Mouse (Mus musculus) heart, adult 2 months (tissue): ENCODE measurements around the gene Ccdc60. TPM values are rescaled to one million over a fixed set of nuclear protein-coding genes. Genes with fewer than 3 reads are reported as not detected.

Experiments used
- DNase-seq, 2 experiments: peaks; one replicate each; pipeline ENCODE4 v3.0.0; 2021
- H3K27ac ChIP-seq: fragments of 200-600 bp; 2 replicates; pipeline ENCODE4 v1.8.1; 2022
- H3K27me3 ChIP-seq: fragments of 200-500 bp; 2 replicates; pipeline ENCODE4 v1.6.1; 2012; ENCODE audit warnings: mild to moderate bottlenecking, low read length, inconsistent platforms, mixed read lengths; ENCODE audit not compliant: control insufficient read depth, insufficient read depth
- H3K36me3 ChIP-seq: fragments of 200-500 bp; 2 replicates; pipeline ENCODE4 v1.6.1; 2012; ENCODE audit warnings: low read length, inconsistent platforms; ENCODE audit not compliant: control insufficient read depth, insufficient read depth
- H3K4me1 ChIP-seq: fragments of 200-500 bp; 2 replicates; pipeline ENCODE4 v1.6.1; 2011; ENCODE audit warnings: low read length; ENCODE audit not compliant: control insufficient read depth, insufficient read depth
- H3K4me3 ChIP-seq: fragments of 200-600 bp; 2 replicates; pipeline ENCODE4 v1.8.1; 2022
- H3K79me2 ChIP-seq: fragments of 200-500 bp; replicated peaks from 2 replicates; pipeline ENCODE4 v1.6.1; 2012; ENCODE audit warnings: mild to moderate bottlenecking, inconsistent platforms, low read length, moderate library complexity, mixed read lengths; ENCODE audit not compliant: control insufficient read depth, insufficient read depth
- H3K9ac ChIP-seq: fragments of 200-500 bp; 2 replicates; pipeline ENCODE4 v1.6.1; 2012; ENCODE audit warnings: low read depth, mild to moderate bottlenecking, control low read depth, inconsistent platforms, low read length, mixed read lengths
- CTCF ChIP-seq: fragments of 200-600 bp; IDR thresholded peaks from 2 replicates; pipeline ENCODE4 v1.8.1; 2022; ENCODE audit warnings: antibody characterized with exemption, mild to moderate bottlenecking, moderate library complexity
- EP300 ChIP-seq: fragments of 200-500 bp; IDR thresholded peaks from 2 replicates; pipeline ENCODE4 v1.6.1; 2011; ENCODE audit warnings: low read depth, low read length, control low read depth; ENCODE audit not compliant: insufficient read depth
- POLR2A ChIP-seq: fragments of 200-500 bp; IDR thresholded peaks from 2 replicates; pipeline ENCODE4 v1.6.1; 2011; ENCODE audit warnings: mild to moderate bottlenecking, low read depth, low read length, control low read depth; ENCODE audit not compliant: insufficient read depth
- WGBS: fragments of 180-500 bp; shearing (Covaris S2); methylation state at CpG from one replicate; pipeline ENCODE4 v1.1.7; 2018; 5-methylcytosine and 5-hydroxymethylcytosine counted together
- intact Hi-C: fragments of 180-260 bp; cut with DNase I; formaldehyde crosslinking; loops from one replicate; pipeline ENCODE4 v1.15.1; 2025
- polyA plus RNA-seq: library from polyadenylated mRNA; depleted of rRNA; stranded (reverse); fragments of >200 nt; gene quantifications from 2 replicates; pipeline ENCODE4 v1.2.3, GENCODE M21; 2012
- total RNA-seq, 2 experiments: library from RNA; stranded (reverse); gene quantifications; 2 replicates each; pipeline ENCODE4 v1.2.3; 2021

Ccdc60 gene
- total and polyA plus RNA-seq, 3 experiments, result 0.08 TPM; not detected in 2

DNA sequence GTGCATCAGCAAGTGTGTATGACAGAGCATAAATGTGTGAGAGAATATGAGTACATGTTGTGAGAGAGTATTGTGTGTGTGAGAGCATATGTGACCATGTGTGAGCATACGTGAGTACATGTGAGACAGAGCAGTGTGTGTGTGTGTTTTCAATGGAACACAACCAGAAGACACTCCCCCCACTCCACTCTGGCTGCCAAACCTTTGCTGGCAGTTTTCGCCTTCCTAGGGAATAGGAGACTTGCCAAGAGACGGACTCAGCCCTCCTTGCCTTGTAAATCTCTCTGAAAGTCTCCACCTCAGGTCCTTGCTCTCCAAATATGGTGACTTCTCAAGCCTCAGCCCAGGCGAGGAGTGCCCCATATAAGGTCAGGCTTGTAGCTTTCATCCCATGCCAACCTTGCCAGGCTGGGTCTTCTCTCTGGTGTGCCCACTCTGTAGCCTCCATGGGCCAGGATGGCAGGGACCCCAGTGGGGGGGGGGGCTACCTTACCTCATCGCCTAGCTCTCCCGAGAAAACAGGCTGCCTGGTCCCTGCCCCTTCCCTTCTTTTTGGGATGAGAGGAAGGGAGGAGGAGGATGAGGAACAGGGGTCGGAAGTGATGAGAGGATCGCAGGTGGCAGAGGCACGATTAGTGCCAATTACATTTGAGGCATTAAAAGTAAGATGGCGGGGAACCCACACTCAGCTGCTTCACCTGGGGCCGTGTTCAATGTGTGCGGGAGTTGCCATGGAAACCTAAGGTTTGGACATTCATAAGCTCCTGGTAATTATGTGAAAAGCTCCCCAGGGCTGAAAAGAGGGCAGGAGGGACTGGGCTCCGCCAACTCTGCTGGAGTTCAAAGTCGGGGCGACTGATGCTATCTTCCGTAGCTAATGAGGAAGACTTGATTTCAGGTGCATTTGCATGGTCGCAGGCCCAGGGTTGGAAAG is 19.3 kb downstream of the Ccdc60 start:
- intact Hi-C loops, result no loop called here
- no peaks in the 10 kb centered on the region for H3K27me3 ChIP-seq
- no peak overlapping the region for H3K4me3 ChIP-seq
- no peaks in the 10 kb centered on the region for H3K36me3 ChIP-seq
- H3K27ac ChIP-seq, result no peak overlapping the region
- no peaks in the 10 kb centered on the region for H3K4me1 ChIP-seq
- H3K79me2 ChIP-seq, result no peaks in the 10 kb centered on the region
- no peak overlapping the region for H3K9ac ChIP-seq
- no peak for TF ChIP-seq EP300
- TF ChIP-seq POLR2A, result no peak
- TF ChIP-seq CTCF, result no peak
- WGBS, result 85% methylated on average over 17 of the region's 17 CpGs
- no peak for DNase-seq

DNA sequence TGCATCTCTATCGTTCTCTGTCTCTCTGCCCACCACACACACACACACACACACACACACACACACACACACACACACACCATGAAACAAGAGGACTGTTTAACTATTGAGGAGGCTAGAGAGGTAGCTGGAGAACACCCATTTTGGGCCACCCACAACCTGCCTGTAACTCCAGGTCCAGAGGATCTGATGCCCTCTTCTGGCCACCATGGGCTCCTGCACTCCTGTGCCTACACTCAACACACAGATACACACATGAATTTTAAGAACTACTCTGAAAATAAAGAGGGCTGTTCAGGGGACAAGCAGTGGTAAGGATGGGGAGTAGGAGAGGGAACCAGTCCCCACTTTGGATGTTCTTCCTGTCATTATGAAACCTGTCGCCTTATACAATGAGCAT is 26.1 kb downstream of the Ccdc60 start:
- Histone ChIP-seq H3K27me3 (no peaks in the 10 kb centered on the region), H3K36me3 (no peaks in the 10 kb centered on the region), H3K9ac (no peak overlapping the region), H3K4me1 (no peaks in the 10 kb centered on the region), H3K79me2 (no peaks in the 10 kb centered on the region), H3K4me3 (no peak overlapping the region), H3K27ac (no peak overlapping the region)
- TF ChIP-seq CTCF (no peak), EP300 (no peak), POLR2A (no peak)
- intact Hi-C loops, result no loop called here
- WGBS, result 96% methylated on average over 2 of the region's 2 CpGs
- no peak for DNase-seq

DNA sequence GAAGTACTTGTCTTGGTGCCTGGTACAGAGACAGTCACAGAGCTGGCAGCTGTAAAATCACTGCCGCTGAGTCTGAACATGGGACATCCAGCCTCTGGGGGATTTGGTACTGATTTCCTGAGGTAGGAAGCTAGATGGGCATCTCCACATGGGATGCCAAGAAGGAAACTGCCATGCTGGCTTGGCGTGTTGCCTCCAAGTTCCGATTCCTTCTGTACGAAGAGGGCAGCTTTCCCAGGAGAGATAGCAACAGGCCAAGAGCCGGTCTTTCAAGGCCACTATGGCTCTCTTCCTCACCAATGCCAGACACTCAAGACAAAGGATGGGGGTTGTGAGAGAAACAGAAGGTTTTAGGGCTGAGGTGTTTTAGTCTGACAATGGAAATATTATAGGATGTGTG is 26.8 kb downstream of the Ccdc60 start:
- DNase-seq, result no peak
- no peaks in the 10 kb centered on the region for H3K36me3 ChIP-seq
- no peaks in the 10 kb centered on the region for H3K27me3 ChIP-seq
- TF ChIP-seq EP300, result no peak
- no peak for TF ChIP-seq CTCF
- no peak for TF ChIP-seq POLR2A
- no peak overlapping the region for H3K4me3 ChIP-seq
- H3K27ac ChIP-seq, result no peak overlapping the region
- H3K4me1 ChIP-seq, result no peaks in the 10 kb centered on the region
- H3K9ac ChIP-seq, result no peak overlapping the region
- intact Hi-C loops, result no loop called here
- no peaks in the 10 kb centered on the region for H3K79me2 ChIP-seq
- 75% methylated on average over 5 of the region's 5 CpGs for WGBS

DNA sequence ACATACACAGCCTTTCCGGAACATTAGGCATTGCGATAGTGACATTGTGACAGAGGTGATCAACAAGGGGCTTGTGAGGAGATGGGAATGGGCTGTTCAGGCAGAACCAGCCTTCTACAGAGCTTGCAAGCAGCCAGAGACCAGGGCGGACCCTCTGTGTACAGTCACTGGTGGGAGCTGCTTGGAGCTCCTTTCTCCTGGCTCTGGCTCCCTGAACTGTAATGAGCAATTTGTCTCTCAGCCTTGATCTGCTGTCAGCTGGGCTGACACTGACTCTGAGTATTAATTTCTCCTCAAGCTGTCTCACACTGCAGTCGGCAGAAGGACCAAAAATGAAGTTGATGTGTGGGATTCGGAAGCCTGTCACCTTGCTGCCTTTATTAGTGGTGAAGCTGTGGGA is 28.4 kb downstream of the Ccdc60 start:
- no peak for DNase-seq
- no peaks in the 10 kb centered on the region for H3K27me3 ChIP-seq
- H3K36me3 ChIP-seq, result no peaks in the 10 kb centered on the region
- 87% methylated on average over 5 of the region's 5 CpGs for WGBS
- no peak for TF ChIP-seq CTCF
- intact Hi-C loops, result no loop called here
- no peak overlapping the region for H3K4me3 ChIP-seq
- no peak overlapping the region for H3K9ac ChIP-seq
- no peak overlapping the region for H3K27ac ChIP-seq
- H3K4me1 ChIP-seq, result no peaks in the 10 kb centered on the region
- no peaks in the 10 kb centered on the region for H3K79me2 ChIP-seq

DNA sequence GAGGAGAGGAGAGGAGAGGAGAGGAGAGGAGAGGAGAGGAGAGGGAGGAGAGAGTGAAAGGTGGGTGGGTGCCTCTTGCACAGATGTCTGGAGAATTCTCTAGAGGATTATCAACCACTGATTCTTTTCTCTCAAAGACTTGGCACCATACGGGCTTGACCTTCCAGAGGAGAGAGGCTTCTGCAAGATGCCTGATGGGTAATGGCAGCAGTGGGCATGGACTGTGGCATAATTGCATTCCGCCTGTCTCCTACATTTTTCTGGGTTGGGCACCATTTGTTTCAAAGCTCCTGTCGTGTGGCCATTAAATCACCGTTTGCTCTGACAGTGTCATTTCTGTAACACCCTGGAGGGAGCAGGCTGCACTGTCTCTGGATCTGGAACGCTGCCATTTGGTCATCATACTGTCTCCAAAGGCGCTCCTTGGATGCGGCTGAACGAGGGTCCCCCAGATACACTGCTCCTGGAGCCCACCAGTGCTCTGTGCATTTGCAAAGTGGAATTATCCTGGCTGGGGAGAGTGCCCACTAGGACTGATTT is 30.4 kb downstream of the Ccdc60 start:
- WGBS, result 56% methylated on average over 8 of the region's 8 CpGs
- Histone ChIP-seq H3K79me2 (no peaks in the 10 kb centered on the region), H3K4me3 (no peak overlapping the region), H3K27me3 (no peaks in the 10 kb centered on the region), H3K36me3 (no peaks in the 10 kb centered on the region), H3K9ac (no peak overlapping the region), H3K4me1 (no peaks in the 10 kb centered on the region), H3K27ac (no peak overlapping the region)
- intact Hi-C loops, result no loop called here
- DNase-seq, result no peak
- TF ChIP-seq EP300 (no peak), POLR2A (no peak), CTCF (no peak)

DNA sequence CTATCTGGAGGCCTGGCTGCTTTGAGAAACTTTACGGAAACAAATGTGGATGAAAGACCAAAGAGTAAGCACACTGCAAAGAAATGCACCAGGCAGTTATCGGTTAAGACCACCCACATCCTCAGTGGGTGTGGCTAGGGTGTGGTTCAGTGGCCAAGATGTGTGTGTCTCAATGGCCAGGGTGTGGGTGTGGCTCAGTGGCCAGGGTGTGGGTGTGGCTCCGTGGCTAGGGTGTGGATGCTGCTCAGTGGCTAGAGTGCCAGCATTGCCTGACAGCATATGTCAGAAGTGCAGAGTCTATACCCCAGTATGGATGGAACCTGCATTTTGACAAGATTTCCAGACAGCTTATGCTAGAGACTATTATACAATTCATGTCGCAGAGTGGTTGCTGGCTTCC is 34.9 kb downstream of the Ccdc60 start:
- Histone ChIP-seq H3K36me3 (no peaks in the 10 kb centered on the region), H3K79me2 (no peaks in the 10 kb centered on the region), H3K9ac (no peak overlapping the region), H3K27me3 (no peaks in the 10 kb centered on the region), H3K4me3 (no peak overlapping the region), H3K4me1 (no peaks in the 10 kb centered on the region), H3K27ac (no peak overlapping the region)
- TF ChIP-seq POLR2A (no peak), CTCF (no peak), EP300 (no peak)
- 76% methylated on average over 4 of the region's 4 CpGs for WGBS
- DNase-seq, result no peak
- intact Hi-C loops, result no loop called here
